Mouse (Mus musculus) urinary bladder, postnatal 0 days (tissue): ENCODE measurements around the gene Olfr1477. TPM values are rescaled to one million over a fixed set of nuclear protein-coding genes. Genes with fewer than 3 reads are reported as not detected.

Source experiments
- polyA plus RNA-seq: library from polyadenylated mRNA; unstranded; fragments of >200 nt; fragmentation: Nextera tagmentation; extraction: Ambion mirVana; gene quantifications from 2 replicates; pipeline ENCODE4 v1.2.1, GENCODE M21; 2015

Gene Olfr1477
- polyA plus RNA-seq, result not detected in 2 replicates

DNA sequence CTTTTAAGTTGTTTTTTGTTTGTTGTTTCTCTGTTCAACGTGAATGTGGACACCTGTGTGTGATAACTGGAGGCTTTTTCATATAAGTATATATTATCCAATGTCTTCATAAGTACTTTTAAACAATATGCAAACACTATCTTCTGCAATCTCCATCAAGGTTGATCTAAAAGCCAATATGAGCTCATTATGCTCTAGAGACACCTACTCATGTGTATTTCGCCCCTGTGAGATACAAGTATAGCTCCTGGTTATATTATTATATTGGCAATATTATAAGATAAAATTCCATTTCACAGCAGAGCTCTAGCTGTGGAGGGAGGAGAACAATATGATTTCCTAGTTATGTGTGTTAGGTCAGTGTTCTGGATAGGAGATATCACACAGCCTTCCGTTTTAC, at the start of gene Olfr1477:
TSS of gene Olfr1477 (plus strand) at position 301 of the 400 bp plus-strand sequence.

DNA sequence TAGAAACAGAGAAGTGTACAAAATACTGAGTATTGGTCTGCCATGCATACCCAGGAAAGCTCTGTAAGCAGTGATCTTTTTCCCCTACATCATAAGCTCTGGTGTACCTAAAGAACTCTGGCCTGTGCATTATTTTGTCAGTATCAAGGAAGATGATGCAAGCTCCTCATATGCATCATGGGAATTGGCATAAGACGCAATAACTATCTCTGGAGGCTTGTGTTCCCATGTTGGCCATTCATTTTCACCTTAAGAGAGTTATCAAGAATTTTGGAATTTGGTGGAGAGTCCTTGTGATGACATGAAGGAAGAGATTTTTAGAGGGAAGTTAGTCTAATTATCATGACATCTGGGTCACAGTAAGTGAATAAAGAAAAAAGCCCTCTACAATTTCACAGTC, 44.4 kb upstream of the Olfr1477 start, which contains the start of gene Olfr1472:
TSS of gene Olfr1472 (minus strand) at position 101 of the 400 bp plus-strand sequence.

DNA sequence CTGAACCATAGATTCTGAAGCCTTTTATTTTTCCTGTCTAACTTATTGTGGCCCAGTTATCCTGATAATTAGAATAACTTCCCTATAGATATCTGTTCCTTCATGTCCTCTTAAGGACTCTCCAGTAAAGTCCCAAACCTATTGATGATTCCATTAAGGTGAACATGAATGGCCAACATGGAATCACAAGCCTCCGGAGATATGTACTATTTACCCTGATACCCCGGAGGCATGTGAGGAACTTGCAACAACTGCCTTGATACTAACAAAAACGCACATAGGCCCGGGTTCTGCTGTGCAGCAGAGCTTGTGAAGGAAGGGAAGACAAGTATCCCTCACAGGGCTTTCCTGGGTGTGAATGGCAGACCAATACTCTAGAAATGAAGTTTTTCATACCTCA, 31.1 kb upstream of the Olfr1477 start, which contains the start of gene Olfr1474:
TSS of gene Olfr1474 (plus strand) at position 301 of the 400 bp plus-strand sequence.

DNA sequence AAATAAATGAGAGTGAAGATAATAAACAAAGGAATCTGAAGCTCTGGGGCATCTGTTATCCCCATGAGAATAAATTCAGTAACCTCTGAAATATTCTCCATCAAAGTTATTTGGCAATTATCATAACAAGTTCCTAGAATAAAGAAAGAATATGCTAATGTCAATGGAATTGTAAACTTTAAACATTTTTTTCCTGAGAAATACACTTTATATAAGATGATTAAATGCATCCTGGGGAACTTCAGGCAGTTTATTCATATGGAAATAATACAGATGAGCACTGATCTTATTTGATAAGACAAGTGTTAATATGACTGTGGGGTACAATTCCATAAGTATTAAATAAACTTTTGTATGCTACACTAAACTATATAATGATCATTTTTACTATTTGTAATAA, 20.2 kb upstream of the Olfr1477 start, which contains the start of gene Olfr1475:
TSS of gene Olfr1475 (minus strand) at position 101 of the 400 bp plus-strand sequence.

DNA sequence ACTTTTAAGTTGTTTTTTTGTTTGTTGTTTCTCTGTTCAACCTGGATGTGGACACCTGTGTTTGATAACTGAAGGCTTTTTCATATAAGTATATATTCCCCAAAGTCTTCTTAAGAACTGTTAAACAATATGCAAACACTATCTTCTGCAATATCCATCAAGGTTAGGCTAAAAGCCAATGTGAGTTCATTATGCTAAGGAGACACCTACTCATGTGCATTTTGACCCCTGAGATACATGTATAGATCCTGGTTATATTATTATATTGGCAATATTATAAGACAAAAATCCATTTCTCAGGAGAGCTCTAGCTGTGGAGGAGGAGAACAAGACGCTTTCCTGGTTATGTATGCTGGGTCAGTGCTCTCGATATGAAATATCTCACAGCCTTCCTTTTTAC, 27.3 kb downstream of the Olfr1477 start, which contains the start of gene Olfr1480:
TSS of gene Olfr1480 (plus strand) at position 301 of the 400 bp plus-strand sequence.

Other genes with a start within 250 kb of the Olfr1477 start
- not detected in 2 replicates for gene Olfr1465, start 185.0 kb upstream of the Olfr1477 start, polyA plus RNA-seq
- not detected in 2 replicates for gene Olfr1466, start 161.7 kb upstream of the Olfr1477 start, polyA plus RNA-seq
- not detected in 2 replicates for gene Olfr1467, start 138.3 kb upstream of the Olfr1477 start, polyA plus RNA-seq
- gene Olfr1469, start 92.7 kb upstream of the Olfr1477 start, polyA plus RNA-seq, result not detected in 2 replicates
- gene Olfr1471, start 57.1 kb upstream of the Olfr1477 start, polyA plus RNA-seq, result not detected in 2 replicates
- gene Olfr1472, start 44.5 kb upstream of the Olfr1477 start, polyA plus RNA-seq, result not detected in 2 replicates
- not detected in 2 replicates for gene Olfr1474, start 31.0 kb upstream of the Olfr1477 start, polyA plus RNA-seq
- not detected in 2 replicates for gene Olfr1475, start 20.4 kb upstream of the Olfr1477 start, polyA plus RNA-seq
- gene Olfr1480, start 27.4 kb downstream of the Olfr1477 start, polyA plus RNA-seq, result not detected in 2 replicates
- not detected in 2 replicates for gene Olfr1484, start 83.0 kb downstream of the Olfr1477 start, polyA plus RNA-seq
- not detected in 2 replicates for gene Olfr1487, start 116.8 kb downstream of the Olfr1477 start, polyA plus RNA-seq
- gene Olfr1489, start 131.1 kb downstream of the Olfr1477 start, polyA plus RNA-seq, result not detected in 2 replicates
- not detected in 2 replicates for gene Olfr1490, start 150.5 kb downstream of the Olfr1477 start, polyA plus RNA-seq
- not detected in 2 replicates for gene Olfr1491, start 196.7 kb downstream of the Olfr1477 start, polyA plus RNA-seq
- not detected in 2 replicates for gene Olfr1493-ps1, start 222.7 kb downstream of the Olfr1477 start, polyA plus RNA-seq
- gene Olfr1494, start 239.2 kb downstream of the Olfr1477 start, polyA plus RNA-seq, result not detected in 2 replicates